Mouse (Mus musculus): Measurements from ENCODE around the gene Slf2. TPM values are rescaled to one million over a fixed set of nuclear protein-coding genes. Genes with fewer than 3 reads are reported as not detected.

Slf2 gene
- polyA plus RNA-seq, 1 experiment from 2014 or later: 56.7 TPM

- Histone ChIP-seq H3K9ac (replicated peaks; ENCODE audit: low read depth, low read length) (no peak overlapping the region), H3K36me3 (ENCODE audit: control insufficient read depth, insufficient read depth, low read length) (no peaks in the 10 kb centered on the region), H3K9me3 (ENCODE audit: control insufficient read depth, low read depth, low read length) (no peaks in the 10 kb centered on the region), H3K4me2 (replicated peaks; ENCODE audit: low read depth, low read length) (no peak overlapping the region), H3K27ac (ENCODE audit: low read length) (no peak overlapping the region), H3K27me3 (ENCODE audit: control insufficient read depth, insufficient read depth, low read length) (no peaks in the 10 kb centered on the region), H3K4me3 (ENCODE audit: low read depth, low read length) (no peak overlapping the region), H3K4me1 (ENCODE audit: control insufficient read depth, insufficient read depth, low read length) (peaks cover 7% of the 10 kb centered on the region; the same call in 1 of the 2 replicates)
- WGBS: 1% methylated on average over 4 of the region's 4 CpGs
- ATAC-seq (ENCODE audit: insufficient number of reproducible peaks, insufficient read depth, low FRiP score, low read depth): no peak
Observed at GRCm38 (mm10) chr19:44895245-44895644, 35.7 kb upstream of the Slf2 start.

DNA sequence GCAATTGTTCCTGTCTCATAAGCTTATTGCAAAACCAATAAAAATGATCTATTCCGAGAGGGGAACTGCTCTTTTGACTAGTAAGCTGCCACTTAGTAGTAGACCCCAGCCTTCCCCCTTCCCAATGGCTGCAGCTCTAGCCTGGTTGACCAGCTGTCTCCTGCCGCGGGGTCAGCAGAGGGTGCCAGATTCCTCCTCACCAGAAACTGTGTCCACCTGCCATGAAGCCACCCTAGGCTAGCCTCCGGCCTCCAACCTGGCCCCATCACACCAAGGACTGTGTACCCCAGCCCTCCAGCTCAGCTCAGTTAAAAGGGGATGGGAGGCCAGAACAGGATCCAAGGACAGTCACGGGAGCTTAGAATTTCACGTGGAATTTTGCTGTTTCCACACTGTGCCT, 34.5 kb upstream of the Slf2 start:
- Histone ChIP-seq H3K27me3 (ENCODE audit: control insufficient read depth, insufficient read depth, low read length) (no peaks in the 10 kb centered on the region), H3K4me2 (replicated peaks; ENCODE audit: low read depth, low read length) (no peak overlapping the region), H3K4me3 (ENCODE audit: low read depth, low read length) (no peak overlapping the region), H3K4me1 (ENCODE audit: control insufficient read depth, insufficient read depth, low read length) (peaks cover 18% of the 10 kb centered on the region), H3K9ac (replicated peaks; ENCODE audit: low read depth, low read length) (no peak overlapping the region), H3K9me3 (ENCODE audit: control insufficient read depth, low read depth, low read length) (no peaks in the 10 kb centered on the region), H3K27ac (ENCODE audit: low read length) (no peak overlapping the region), H3K36me3 (ENCODE audit: control insufficient read depth, insufficient read depth, low read length) (no peaks in the 10 kb centered on the region)
- ATAC-seq (ENCODE audit: insufficient number of reproducible peaks, insufficient read depth, low FRiP score, low read depth): no peak
- 70% methylated on average over 6 of the region's 6 CpGs for WGBS

- Histone ChIP-seq H3K4me3 (ENCODE audit: low read depth, low read length) (no peak overlapping the region), H3K27me3 (ENCODE audit: control insufficient read depth, insufficient read depth, low read length) (no peaks in the 10 kb centered on the region), H3K27ac (ENCODE audit: low read length) (no peak overlapping the region), H3K4me2 (replicated peaks; ENCODE audit: low read depth, low read length) (no peak overlapping the region), H3K36me3 (ENCODE audit: control insufficient read depth, insufficient read depth, low read length) (no peaks in the 10 kb centered on the region), H3K4me1 (ENCODE audit: control insufficient read depth, insufficient read depth, low read length) (peaks cover 19% of the 10 kb centered on the region), H3K9me3 (ENCODE audit: control insufficient read depth, low read depth, low read length) (no peaks in the 10 kb centered on the region), H3K9ac (replicated peaks; ENCODE audit: low read depth, low read length) (no peak overlapping the region)
- 74% methylated on average over 5 of the region's 5 CpGs for WGBS
- no peak for ATAC-seq (ENCODE audit: insufficient number of reproducible peaks, insufficient read depth, low FRiP score, low read depth)
Observed at GRCm38 (mm10) chr19:44897521-44897920, 33.4 kb upstream of the Slf2 start.

DNA sequence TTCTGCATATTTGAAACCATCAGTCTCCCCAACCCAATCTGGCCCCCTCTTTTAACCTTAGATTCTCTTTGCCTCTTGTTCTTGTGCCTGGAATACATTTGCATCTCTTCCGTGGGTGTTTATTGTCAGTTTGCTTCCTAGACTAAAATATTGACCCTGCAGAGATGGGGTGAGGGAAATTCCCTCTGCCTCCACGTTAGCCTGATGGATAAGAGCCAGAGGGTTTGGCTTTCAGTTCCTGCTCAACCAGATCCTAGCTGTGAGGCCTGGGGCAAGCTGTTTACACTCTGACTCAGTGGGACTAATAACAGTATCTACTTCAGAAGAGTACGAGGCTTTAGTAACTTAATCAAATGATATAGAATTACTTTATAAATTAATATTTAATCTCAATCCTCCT, 32.3 kb upstream of the Slf2 start:
- Histone ChIP-seq H3K9me3 (ENCODE audit: control insufficient read depth, low read depth, low read length) (no peaks in the 10 kb centered on the region), H3K27me3 (ENCODE audit: control insufficient read depth, insufficient read depth, low read length) (no peaks in the 10 kb centered on the region), H3K4me2 (replicated peaks; ENCODE audit: low read depth, low read length) (no peak overlapping the region), H3K27ac (ENCODE audit: low read length) (no peak overlapping the region), H3K36me3 (ENCODE audit: control insufficient read depth, insufficient read depth, low read length) (no peaks in the 10 kb centered on the region), H3K4me1 (ENCODE audit: control insufficient read depth, insufficient read depth, low read length) (peaks cover 21% of the 10 kb centered on the region), H3K4me3 (ENCODE audit: low read depth, low read length) (no peak overlapping the region), H3K9ac (replicated peaks; ENCODE audit: low read depth, low read length) (no peak overlapping the region)
- ATAC-seq (ENCODE audit: insufficient number of reproducible peaks, insufficient read depth, low FRiP score, low read depth): no peak
- 41% methylated on average over 3 of the region's 3 CpGs for WGBS

- H3K36me3 ChIP-seq (ENCODE audit: control insufficient read depth, insufficient read depth, low read length): no peaks in the 10 kb centered on the region
- H3K9me3 ChIP-seq (ENCODE audit: control insufficient read depth, low read depth, low read length): no peaks in the 10 kb centered on the region
- WGBS: 33% methylated on average over 9 of the region's 9 CpGs
- peaks cover 27% of the 10 kb centered on the region for H3K4me1 ChIP-seq (ENCODE audit: control insufficient read depth, insufficient read depth, low read length)
- no peak overlapping the region for H3K4me2 ChIP-seq (replicated peaks; ENCODE audit: low read depth, low read length)
- no peak for ATAC-seq (ENCODE audit: insufficient number of reproducible peaks, insufficient read depth, low FRiP score, low read depth)
- no peak overlapping the region for H3K9ac ChIP-seq (replicated peaks; ENCODE audit: low read depth, low read length)
- no peak overlapping the region for H3K4me3 ChIP-seq (ENCODE audit: low read depth, low read length)
- peak overlapping the region; percentile 66; the same call in 1 of the 2 replicates for H3K27ac ChIP-seq (ENCODE audit: low read length)
- no peaks in the 10 kb centered on the region for H3K27me3 ChIP-seq (ENCODE audit: control insufficient read depth, insufficient read depth, low read length)
Observed at GRCm38 (mm10) chr19:44899104-44899793, 31.7 kb upstream of the Slf2 start.

DNA sequence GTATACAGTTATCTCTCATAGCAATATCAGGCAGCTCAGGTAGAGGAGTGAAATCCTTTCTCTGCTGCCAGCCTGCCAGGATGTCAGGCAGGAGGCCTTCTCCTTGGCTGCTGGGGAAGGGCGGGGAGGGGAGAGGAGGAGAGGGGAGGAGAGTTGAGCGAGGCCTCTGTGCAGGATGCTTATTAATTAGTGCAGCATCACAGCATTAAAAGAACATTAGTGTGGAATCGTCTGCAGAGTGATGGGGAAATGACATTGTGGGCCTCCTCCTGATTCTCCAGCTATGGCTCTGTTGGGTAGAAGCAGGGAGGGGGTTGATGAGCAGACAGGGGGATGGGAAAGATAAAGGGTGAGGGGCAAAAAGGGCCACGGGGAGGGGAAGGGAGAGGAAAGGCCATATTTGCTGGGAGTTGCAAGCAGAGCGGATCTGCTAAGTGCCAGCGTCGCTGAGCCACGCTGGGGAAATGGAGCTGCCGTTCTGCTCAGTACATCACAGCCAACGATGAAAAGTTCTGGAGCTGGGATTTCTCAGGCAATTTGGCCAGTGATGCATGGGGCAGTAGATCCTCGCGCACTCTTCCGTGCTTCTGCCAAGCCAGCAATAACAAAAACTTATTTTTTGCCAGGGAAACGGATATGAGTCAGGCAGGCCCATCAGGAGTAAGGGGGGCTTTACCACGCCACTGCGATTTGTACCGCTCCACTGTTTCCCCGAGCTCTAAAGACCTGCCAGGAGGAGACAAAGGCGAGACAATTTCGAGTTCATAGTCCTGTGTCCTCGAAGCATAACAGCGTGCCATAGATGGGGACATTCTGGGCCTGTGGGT, 30.8 kb upstream of the Slf2 start:
- no peak overlapping the region for H3K4me2 ChIP-seq (replicated peaks; ENCODE audit: low read depth, low read length)
- H3K9ac ChIP-seq (replicated peaks; ENCODE audit: low read depth, low read length): no peak overlapping the region

GRCm38 (mm10) chr19:44901047-44901446, 29.9 kb upstream of the Slf2 start:
- no peak for ATAC-seq (ENCODE audit: insufficient number of reproducible peaks, insufficient read depth, low FRiP score, low read depth)
- Histone ChIP-seq H3K9ac (replicated peaks; ENCODE audit: low read depth, low read length) (no peak overlapping the region), H3K27me3 (ENCODE audit: control insufficient read depth, insufficient read depth, low read length) (no peaks in the 10 kb centered on the region), H3K27ac (ENCODE audit: low read length) (peak overlapping the region; percentile 66; the same call in 1 of the 2 replicates), H3K9me3 (ENCODE audit: control insufficient read depth, low read depth, low read length) (no peaks in the 10 kb centered on the region), H3K4me3 (ENCODE audit: low read depth, low read length) (no peak overlapping the region), H3K4me2 (replicated peaks; ENCODE audit: low read depth, low read length) (no peak overlapping the region), H3K4me1 (ENCODE audit: control insufficient read depth, insufficient read depth, low read length) (peaks cover 34% of the 10 kb centered on the region), H3K36me3 (ENCODE audit: control insufficient read depth, insufficient read depth, low read length) (no peaks in the 10 kb centered on the region)
- 42% methylated on average over 3 of the region's 3 CpGs for WGBS

More for the DNA sequence above, 30.8 kb upstream of the Slf2 start:
- Histone ChIP-seq H3K36me3 (ENCODE audit: control insufficient read depth, insufficient read depth, low read length) (no peaks in the 10 kb centered on the region), H3K9me3 (ENCODE audit: control insufficient read depth, low read depth, low read length) (no peaks in the 10 kb centered on the region), H3K27me3 (ENCODE audit: control insufficient read depth, insufficient read depth, low read length) (no peaks in the 10 kb centered on the region), H3K27ac (ENCODE audit: low read length) (peak overlapping the region; percentile 66; the same call in 1 of the 2 replicates), H3K4me1 (ENCODE audit: control insufficient read depth, insufficient read depth, low read length) (peaks cover 28% of the 10 kb centered on the region), H3K4me3 (ENCODE audit: low read depth, low read length) (no peak overlapping the region)
- 28% methylated on average over 22 of the region's 22 CpGs for WGBS
- no peak for ATAC-seq (ENCODE audit: insufficient number of reproducible peaks, insufficient read depth, low FRiP score, low read depth)

DNA sequence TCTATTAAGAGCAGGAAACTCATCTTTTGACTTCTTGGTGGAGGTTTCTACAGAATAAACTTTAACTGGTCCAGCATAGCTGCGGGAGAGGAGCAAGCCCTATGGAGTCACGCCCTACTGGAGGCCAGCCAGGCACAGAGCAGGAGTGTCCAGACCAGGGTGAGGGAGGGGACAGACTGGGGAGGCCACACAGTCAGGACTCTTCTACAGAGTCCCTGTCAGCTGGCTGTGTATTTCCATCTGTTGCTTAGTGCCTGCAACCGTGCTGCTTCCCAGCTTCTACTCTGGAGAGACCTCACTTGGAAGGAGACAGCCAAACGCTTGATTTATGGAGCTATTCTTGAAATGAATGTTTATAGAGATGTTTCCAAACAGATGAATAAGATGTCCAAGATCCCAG, 28.6 kb upstream of the Slf2 start:
- WGBS: 53% methylated on average over 4 of the region's 4 CpGs
- no peaks in the 10 kb centered on the region for H3K36me3 ChIP-seq (ENCODE audit: control insufficient read depth, insufficient read depth, low read length)
- H3K27me3 ChIP-seq (ENCODE audit: control insufficient read depth, insufficient read depth, low read length): no peaks in the 10 kb centered on the region
- no peak overlapping the region for H3K9ac ChIP-seq (replicated peaks; ENCODE audit: low read depth, low read length)
- H3K27ac ChIP-seq (ENCODE audit: low read length): peak overlapping the region; percentile 11; the same call in 1 of the 2 replicates
- H3K4me2 ChIP-seq (replicated peaks; ENCODE audit: low read depth, low read length): no peak overlapping the region
- no peaks in the 10 kb centered on the region for H3K9me3 ChIP-seq (ENCODE audit: control insufficient read depth, low read depth, low read length)
- H3K4me3 ChIP-seq (ENCODE audit: low read depth, low read length): no peak overlapping the region
- ATAC-seq (ENCODE audit: insufficient number of reproducible peaks, insufficient read depth, low FRiP score, low read depth): peak; percentile 80; the same call in 1 of the 2 replicates
- H3K4me1 ChIP-seq (ENCODE audit: control insufficient read depth, insufficient read depth, low read length): peaks cover 39% of the 10 kb centered on the region

Data from stomach, embryonic 14.5 days (tissue).